Mouse (Mus musculus): ENCODE data around the gene Foxb2.
"Not testable (repeated sequence)": the region's sequence is repeated elsewhere in the genome, so short reads cannot be mapped to it uniquely, and the experiment has no call there.

Gene Foxb2

DNA sequence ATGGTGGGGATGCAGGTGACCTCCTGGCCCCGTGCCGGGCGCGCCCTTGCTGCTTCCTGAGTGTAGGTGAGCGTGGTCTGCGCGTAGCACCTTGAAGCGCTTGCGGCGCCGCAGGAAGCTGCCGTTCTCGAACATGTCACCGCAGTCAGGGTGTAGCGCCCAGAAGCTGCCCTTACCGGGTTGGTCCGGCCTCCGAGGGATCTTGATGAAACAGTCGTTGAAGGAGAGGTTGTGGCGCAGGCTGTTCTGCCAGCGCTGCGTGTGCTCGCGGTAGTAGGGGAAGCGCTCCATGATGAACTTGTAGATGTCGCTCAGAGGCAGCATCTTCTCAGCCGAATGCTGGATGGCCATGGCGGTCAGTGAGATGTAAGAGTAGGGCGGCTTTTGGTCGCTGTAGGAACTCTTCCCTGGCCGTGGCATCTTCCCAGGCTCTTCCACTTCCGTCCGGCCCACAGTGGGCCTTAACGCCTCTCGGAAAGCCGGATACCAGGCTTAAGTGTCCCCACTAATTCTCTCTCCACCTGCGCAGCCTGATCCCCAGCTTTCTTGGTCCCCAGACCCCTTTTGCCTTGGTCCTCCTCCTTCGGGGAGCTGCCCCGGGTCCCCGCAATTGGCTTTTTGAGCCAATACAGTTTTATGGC lies at the start of gene Foxb2:
Gene Foxb2 (minus strand): TSS at position 585 of the 641 bp plus-strand sequence.
- DNase-seq (ENCODE audit: extremely low read depth, low read depth, low spot score), result no peak

DNA sequence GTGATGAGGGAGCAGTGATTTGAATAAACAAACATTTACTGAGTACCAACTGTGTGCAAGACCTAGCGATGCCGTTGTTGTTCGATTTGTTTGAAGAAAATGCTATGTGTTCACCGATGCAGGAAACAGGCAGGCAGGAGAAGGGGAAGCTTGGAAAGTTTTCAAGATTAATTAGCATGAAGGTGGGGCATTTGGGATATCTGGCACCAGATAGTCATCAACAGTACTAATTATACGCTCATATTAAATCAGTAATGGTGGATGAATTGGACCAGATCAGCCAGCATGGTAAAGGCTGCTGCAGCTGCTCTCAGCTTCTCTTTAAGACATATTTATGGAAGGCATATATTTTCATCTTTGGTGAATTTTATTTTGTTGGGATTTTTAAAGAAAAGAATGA lies 37.9 kb upstream of the Foxb2 start:
- DNase-seq (ENCODE audit: extremely low read depth, low read depth, low spot score), result no peak

- DNase-seq (ENCODE audit: extremely low read depth, low read depth, low spot score), result no peak
Measured at GRCm38 (mm10) chr19:16903106-16903505, 29.5 kb upstream of the Foxb2 start.

GRCm38 (mm10) chr19:16899716-16900115 lies 26.1 kb upstream of the Foxb2 start:
- no peak for DNase-seq (ENCODE audit: extremely low read depth, low read depth, low spot score)

DNA sequence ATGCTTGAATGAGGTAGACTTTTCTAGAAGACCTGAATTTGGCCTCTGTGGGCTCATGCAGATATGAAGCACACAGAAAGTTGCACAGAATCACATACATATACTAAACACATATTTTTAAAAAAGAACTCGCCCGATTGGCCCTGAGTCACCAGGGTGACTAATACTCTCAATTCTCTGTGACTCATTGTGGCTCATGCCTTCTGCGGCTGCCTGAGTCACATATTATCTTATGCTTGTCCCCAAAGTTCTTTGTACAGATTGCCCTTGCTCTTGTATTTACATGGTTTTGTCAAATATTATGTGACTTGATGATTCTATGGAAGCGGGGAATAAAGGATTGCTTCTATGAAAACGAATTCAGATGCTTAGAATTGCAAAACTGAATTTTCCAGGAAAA lies 25.0 kb upstream of the Foxb2 start:
- DNase-seq (ENCODE audit: extremely low read depth, low read depth, low spot score), result no peak

GRCm38 (mm10) chr19:16876458-16876770 lies 2.8 kb upstream of the Foxb2 start:
- DNase-seq (ENCODE audit: extremely low read depth, low read depth, low spot score), result no peak

GRCm38 (mm10) chr19:16875631-16876457 lies 2.2 kb upstream of the Foxb2 start:
- DNase-seq (ENCODE audit: extremely low read depth, low read depth, low spot score), result no peak

DNA sequence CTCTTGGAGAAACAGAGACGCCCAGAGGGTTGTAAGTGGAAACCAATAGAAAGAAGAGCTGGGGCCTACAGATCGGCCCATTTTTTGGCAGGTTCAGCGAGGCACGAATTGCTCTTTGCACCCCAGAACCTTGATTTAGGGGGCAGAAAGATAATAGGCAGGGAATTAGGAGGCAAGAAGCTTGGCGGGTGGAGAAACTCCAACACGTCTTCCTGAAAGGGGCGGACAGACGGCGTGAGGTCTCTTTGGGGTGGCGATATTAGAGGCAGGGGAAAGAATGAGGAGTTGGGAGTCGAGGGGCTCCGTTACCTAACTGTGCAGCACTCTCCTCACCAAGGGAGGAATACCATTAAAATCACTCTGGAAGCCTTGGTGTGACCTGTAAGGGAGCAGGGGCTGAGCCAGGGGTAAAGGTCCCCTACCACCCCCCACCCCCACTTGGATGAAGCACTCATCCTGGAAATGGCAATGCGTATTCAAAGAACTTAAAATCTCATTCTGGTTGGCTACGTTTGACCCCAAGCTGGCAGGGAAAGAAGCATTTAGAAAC lies 1.5 kb upstream of the Foxb2 start:
- DNase-seq (ENCODE audit: extremely low read depth, low read depth, low spot score), result no peak

DNA sequence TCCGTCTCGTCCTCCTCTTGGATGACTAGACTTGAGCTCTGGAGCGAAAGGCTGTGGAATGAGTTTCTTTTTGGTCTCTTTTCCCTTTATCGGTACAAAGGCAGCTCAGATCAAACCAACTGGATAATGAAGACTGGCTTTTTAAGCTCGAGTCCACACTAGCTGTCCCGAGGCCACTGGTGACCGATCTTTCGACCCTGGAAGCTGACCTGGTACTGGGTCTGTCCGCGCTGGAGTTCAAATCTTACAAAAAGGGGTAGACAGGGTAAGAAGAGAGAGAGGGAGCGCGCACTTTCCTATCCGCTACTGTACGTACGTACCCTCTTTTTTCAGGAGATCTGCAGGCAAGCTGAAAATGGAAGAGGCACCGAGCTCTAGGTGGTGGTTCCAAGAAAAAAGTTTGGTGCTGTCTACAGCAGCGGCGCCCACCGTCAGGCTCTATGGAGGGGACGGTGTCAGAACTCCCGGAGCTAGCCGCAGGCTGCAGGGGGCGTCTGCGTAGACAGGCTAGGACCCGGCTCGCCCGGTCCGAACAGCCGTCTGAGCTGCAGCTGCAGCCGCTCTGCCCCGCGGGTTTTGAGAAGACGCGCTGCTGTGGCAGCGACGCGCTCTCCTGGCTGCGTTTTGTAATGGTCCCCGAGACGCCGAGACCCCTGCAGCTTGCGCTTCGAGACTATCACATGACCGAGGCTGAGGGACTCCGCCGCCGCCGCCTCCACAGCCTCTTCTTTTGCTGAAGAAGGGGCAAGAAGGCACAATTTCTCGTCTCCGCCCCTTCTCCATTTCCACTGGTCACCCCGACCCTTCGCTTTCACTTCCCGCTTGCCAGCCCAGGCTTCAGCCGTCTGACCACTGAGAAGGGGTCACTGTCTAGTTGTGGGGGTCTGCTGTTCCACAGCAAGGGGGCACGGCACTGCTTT lies 597 bp upstream of the Foxb2 start:
- no peak for DNase-seq (ENCODE audit: extremely low read depth, low read depth, low spot score)

GRCm38 (mm10) chr19:16872331-16873180 lies 1.0 kb downstream of the Foxb2 start:
- no peak for DNase-seq (ENCODE audit: extremely low read depth, low read depth, low spot score)

GRCm38 (mm10) chr19:16871192-16871760 lies 2.3 kb downstream of the Foxb2 start:
- DNase-seq (ENCODE audit: extremely low read depth, low read depth, low spot score), result no peak

DNA sequence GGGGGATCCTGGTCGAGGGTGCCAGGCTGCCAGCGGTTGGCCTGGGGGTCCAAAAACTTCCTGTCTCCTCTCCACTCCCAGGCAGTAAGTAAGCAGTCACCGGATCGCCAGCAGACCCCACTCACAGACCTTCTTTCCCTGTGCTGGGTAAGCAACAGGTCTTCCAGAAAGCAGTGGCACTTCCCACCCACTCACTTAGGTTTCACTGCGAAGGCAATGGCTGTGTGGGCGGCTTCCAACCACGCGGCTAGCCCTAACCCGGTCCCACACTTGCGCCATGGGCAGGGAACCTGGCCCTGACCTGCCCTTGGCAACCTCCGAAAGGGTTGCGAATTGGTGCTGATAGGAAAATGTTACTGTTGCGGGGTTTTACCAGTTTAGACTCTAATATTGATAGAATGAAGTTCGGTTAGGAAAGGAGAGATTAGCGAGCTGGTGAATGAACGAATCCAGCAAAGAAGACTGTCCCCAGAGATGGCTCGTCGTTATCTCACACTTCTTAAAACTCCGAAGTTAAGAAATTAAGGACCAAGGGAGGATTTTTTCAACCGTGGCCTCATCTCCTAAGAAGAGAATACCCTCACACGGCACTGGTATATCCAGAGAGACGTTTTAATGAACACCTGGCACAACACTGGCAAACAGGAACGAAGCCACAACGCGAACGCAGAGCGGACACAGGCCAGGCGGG lies 3.0 kb downstream of the Foxb2 start:
- no peak for DNase-seq (ENCODE audit: extremely low read depth, low read depth, low spot score)

DNA sequence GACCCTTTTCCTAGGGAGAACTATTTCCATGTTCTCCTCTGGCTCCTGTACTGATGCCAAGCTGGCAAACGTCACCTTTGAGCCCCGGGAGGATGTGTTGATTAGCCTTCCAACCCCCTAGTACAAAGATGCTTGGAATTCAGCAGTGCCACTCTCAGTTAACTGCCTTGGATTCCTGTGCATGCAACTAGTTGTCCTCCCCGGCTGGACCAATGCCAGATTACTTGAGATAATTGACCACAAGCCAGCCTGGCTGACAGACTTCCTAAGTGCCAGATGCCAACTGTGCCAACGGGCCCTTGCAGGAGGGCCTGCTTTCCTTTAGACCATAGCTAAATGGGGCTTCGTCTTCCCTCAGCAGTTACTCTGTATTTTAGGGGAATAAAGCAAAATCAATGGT lies 5.1 kb downstream of the Foxb2 start:
- no peak for DNase-seq (ENCODE audit: extremely low read depth, low read depth, low spot score)

DNA sequence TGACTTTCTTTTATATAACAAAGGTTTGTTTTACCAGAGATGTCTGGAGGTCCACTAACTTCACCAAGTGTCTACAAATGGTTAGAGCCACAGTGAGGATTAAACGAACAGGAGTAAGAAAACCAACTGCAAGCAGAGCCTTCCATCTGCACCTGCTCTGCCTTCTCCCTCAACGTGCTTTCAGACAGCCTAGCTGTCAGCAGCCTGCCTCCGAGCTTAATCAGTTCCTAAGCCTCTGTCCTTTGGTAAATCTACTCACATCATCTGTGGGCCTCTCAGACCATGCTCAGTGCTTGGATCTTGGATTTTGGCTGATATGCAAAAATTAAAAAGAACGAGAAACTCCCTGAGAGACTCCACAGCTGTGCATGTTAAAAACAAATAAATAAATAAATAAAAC lies 15.0 kb downstream of the Foxb2 start:
- DNase-seq (ENCODE audit: extremely low read depth, low read depth, low spot score), result no peak

DNA sequence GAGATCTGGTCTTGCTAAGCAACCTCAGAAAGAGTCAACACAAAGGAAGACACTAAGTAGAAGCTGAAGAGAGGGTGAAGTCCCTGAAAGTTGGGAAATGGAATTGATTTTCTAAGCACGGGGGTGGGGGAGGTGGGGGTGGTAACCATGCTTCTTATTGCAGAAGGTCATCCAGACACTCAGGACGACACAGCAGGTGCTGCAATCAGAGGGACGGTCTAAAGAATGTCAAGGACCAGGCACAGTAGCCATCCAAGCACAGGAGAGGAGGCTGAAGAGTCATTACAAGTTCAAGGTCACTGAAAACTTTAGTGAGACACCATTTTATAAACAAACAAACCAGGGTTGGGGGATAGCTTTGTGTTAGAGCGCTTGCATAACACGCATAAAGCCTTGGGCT lies 16.9 kb downstream of the Foxb2 start:
- DNase-seq (ENCODE audit: extremely low read depth, low read depth, low spot score), result no peak

DNA sequence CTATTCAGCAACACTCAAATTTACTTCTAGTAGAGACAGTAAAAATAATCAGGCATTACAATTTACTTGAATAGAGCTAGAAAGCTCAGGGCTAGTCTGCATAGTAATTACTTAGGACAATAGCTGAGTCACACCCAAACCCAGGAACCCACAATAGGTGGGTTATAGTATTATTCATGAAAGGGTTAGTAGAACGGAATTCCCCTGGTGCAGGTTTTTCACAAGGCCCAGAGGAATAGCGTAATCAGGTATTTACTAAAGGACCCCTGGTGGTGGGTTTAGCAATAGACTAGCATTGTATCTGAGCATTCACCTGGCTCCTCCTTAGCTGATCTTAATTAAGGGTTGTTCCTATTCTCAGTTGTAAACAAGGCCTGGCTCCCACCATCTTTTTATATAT lies 29.5 kb downstream of the Foxb2 start:
- DNase-seq (ENCODE audit: extremely low read depth, low read depth, low spot score), result not testable (repeated sequence)

GRCm38 (mm10) chr19:16841516-16842249 lies 31.9 kb downstream of the Foxb2 start:
- no peak for DNase-seq (ENCODE audit: extremely low read depth, low read depth, low spot score)

DNA sequence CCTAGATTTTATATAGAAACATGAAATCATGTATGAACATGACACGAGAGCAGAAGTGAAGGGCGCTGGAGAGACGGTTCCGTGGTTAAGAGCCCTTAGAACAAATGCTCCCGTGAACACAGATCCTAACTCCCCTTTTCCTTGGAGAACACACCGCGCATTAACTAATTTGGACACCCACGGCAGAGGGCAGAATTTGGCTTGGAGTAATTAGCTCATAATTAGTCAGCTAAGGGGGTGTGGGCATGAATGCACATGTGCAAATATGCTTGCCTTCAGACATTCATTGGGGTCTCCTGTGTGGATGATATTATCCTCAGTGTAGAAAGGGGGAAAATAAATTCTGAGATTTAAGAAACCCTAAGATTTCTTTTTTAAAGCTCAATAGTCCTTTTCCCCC lies 32.6 kb downstream of the Foxb2 start:
- DNase-seq (ENCODE audit: extremely low read depth, low read depth, low spot score), result no peak

DNA sequence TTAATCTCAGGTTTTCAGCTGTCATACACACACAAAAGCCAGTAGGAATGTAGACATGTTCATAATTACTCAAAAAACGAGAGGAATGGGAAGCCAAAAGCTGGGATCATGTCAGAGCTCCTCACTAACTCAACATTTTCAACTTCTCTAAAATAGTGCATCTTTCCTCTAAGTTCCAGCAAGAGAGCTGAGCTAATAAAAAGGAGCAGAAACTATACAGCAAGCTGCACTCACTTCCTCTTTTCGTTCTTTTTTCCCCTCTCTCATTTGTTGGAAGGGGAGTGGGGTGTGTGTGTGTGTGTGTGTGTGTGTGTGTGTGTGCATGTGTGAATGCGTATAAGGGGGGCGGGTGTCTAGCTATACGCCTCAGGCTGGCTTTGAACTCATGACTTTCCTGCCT lies 45.9 kb downstream of the Foxb2 start:
- DNase-seq (ENCODE audit: extremely low read depth, low read depth, low spot score), result no peak
